Mouse (Mus musculus) thymus, postnatal 25 days (tissue): ENCODE data around the gene Slc5a6.

Experiments
- DNase-seq: peaks from one replicate; pipeline ENCODE4 v3.0.0; 2022

Gene Slc5a6

DNA sequence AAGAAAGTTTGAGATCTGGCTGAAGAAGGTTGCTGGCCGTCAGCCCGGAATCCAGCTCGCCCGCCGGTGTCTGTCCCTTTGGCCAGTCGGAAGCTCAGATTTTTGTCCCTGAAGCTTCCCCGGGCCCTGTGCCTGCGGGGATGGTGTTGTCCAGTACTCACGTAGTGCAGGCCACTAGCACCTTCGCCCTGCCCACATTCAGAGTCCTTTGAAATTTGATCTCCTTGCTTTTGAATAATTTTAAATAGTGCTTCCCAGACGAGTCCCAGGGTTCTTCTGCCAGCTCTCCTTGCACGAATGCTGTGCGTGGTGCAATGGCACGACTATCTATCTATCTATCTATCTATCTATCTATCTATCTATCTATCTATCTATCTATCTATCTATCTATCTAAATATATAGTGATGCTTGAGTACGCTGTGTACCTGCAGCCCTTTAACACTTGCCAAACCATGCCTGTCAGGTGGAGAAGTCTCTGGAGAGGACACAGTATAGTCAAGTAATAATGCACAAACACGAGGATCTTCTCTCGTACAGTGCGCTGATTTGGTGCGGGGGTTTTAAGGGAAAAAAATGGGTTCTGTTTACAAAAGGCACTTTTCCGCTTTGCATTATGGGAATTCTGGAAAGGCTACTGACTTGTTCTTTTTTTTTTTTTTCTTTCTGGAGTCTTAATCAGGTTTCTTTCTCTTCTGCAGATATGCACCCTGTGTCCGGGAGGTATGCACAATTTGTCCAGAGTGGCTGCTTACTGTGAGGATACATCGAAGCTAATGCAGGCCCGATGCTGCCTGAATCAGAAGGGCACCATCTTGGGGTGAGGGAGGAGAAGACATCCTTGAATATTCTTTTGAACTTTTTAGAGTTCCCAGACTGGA is at the start of gene Slc5a6:
TSS of gene Slc5a6 (minus strand) at position 162 of the 879 bp plus-strand sequence.
- DNase-seq, result peak; percentile 53

DNA sequence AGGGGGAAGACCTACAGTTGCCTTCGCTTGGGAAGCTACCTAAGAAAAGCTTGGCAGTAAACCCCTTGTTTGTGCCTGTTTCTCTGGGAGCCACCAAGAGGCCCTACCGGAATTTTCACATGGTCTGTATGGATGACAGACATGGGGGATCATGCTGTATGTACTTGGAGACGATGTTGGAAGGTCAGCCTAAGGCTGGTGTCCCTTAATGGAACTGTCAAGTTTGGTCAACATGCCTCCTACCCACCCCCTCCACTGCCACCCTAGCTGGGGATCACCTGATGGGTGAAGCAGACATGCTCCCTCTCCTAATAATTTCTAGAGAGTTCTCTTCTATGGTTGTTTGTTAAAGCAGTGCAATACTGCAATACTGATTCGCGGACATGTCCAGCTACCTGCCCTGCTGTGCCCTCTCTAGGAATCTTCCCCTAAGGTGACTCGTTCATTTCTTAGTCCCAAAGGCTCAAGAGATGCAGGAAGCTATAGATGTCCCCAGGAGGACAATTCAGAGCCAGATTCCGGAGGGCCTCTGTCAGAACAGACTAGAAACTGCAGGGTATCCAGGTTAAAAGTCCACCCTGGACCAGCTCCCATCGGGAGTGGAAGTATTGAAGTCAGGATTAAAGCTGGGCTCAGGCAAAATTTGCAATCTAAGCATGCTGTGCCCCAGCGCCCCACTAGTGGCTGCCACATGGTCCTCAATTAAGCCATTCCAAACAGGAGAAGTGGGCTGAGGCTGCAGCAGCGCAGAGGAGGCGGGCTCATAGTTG is 47.2 kb upstream of the Slc5a6 start:
- DNase-seq, result no peak

DNA sequence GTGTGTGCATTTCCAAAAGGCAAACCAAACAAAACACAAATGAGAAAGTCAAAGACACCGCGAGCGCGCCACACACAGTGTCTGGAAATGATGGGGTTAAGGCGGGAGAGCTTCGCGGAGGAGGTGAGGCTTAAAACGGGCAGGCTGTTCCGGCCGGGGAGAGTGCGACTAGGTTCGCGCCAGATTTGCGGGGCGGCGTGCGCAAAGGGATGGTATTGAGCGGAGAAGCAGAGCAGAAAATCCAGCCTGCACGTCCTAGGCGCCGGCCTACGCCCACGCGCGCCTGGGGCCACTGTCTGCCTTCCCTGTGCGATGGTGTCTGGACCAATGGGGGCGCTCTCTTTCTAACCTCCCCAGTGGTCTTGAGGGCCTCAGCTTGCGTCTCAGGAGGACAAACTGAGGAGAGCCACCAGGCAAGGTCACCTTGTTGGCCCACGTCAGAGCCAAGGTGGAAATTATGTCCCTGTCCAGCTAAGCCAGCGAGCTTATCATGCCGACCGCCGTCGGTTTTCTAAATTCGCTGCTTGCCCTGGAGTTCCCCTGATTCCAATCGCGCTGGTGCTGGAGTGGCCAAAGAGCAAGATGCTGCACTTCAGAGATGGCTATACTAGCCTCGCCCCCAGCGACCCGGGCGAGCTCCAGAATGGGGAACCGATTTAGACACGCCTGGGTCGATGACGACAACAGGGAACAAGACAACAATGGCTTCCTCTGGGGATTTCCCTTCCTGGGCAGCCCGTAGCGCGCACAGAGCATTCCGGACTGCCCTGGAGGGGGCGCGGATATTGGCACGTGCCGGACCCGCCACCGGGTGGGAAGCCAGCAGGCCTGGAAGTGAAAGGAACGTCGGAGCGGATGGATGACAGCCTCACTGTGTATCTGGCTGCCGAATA is 46.3 kb upstream of the Slc5a6 start:
- DNase-seq, result peak; percentile 45

DNA sequence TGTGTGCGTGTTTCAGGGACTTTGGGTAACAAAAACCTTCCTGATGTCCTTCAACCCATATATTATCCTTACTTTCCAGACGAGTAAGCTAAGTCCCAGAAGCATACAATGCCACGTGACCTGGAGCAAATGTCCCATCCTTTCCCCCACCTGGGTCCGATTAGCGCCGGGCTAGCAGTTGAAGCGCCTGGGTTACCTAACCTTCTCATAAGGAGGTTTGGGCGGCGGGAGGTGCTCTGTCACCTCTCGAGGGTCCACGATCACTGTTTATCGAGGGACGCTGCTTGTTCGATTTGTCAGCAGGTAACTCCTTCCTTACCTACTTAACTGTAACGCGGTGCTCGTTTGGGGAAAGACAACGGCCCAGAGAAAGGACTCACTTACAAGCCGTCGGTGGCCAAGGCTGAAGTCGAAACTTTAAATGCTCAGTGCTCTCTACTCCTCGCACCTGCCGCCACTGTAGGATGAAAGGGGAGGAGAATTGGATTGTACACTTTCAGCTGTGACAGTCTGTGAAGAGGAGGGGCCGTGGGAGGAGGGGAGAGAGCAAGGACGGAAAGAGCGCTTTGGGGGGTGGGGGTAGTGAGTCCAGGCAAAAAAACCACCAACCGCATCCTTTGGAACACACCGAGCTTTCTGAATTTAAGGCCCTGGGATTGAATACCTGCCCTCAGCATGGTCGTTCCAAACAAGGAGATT is 45.5 kb upstream of the Slc5a6 start:
- DNase-seq, result no peak

DNA sequence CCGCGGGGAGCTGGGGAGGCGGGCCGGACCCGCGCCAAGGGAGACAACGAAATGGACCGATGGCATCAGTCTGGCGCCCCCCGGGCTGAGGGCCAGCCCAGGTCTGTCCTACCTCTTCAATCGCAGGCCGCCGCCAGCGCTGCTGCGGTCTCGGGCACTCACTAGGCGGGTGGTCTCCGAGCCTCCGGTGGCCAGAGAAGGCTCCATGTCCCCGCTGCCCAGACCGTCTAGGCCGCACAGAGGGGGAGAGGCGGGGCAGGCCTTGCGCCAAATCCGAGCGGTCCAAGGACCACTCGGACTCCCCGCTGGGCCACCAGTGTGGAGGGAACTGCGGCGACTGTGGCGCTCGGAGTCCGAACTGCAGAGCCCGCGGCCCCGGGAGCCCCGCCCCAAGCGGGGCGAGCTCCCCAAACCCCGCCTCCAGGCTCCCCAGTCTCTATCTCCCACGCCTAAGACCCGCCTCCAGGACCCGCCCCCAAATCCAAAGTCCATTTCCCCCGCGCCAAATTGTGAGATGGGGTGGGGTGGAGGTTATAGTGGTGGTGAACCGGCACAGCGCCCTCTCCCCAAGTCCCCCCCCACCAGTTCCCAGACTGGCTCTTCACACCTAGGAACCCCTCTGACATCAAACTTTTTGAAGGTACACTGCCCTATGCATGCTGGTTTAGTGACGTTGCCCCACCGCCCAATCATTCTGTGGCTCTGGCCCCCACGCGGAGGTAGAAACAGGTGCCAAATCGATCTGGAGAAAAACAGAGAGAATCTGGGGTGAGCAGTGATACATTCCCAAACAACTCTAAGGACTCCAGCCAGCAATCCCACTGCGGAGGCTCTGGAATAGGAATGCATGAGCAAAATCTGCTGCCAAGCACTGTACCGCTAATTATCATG is 44.7 kb upstream of the Slc5a6 start:
- peak; percentile 49 for DNase-seq

DNA sequence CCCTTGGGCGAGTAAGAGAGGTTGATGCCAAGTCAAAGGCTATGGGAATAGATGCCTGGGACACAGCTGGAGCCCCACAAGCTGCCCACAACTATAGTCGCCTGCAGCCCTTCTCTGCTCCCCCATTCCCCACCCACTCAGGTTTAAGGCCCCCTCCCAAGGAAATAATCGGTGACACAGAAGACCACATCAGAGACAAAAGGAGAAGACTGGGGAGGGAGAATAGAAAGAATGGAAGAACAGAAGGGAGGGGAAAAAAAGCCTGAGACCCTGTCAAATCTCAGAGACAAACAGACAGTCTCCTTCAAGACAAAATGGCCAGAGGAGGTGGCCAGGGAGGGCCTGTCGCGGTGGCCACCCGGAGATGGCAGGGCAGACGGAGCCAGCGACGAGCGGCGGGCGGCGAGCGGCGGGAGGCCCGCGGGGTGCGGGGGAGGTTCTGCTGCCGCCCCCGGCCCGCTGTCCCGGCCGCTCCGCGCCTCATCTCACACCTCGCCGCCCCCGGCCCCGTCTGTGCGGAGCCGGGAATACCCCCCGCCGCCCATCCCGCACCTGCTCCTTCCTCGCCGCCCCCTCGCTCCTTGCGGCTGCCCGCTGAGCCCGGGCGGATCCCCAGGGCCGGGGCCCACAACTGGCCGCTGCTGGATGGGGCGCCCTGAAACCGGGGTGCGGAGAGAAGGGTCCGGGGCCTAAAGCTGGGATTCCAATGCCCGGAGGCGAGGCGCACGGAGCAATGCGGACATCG is 43.7 kb upstream of the Slc5a6 start:
- DNase-seq, result peak; percentile 7

DNA sequence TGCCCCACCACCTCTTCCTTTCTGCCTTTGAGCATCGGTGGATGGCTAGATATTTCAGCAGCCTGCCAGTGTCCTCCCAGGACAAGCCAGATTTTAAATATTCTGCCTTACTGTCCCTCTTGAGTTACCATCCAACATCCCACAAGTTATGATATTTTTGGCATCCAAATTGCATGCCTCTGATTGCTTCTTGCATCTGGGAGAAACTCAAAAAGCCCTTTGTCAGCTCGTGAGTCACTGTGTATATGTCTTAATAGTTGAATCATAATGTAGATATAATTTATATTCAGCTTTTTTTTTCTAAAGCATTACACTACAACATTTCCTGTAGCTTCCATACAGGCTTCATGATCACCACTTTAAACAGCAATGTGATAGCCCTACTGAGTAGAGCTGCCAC is 38.4 kb upstream of the Slc5a6 start:
- no peak for DNase-seq

DNA sequence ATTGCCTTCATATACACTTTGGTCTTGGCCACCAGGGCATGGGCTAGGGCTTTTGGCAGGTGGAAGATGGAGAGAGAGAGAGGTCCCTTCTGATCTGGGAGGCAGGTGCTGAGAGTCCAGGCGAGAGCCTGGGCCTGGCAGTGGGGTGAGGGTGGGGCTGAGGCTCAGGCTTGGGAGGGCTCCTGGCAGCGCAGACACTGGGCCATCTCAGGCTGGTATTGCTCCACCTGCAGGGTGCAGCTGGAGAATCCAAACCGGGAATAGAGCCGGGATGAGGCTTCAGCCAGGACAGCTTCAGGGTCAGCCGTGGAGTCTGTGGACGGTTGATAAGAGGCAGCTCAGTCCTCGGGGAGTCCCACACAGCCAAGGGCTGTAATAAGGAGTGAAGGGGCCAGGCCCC is 37.9 kb upstream of the Slc5a6 start:
- no peak for DNase-seq

DNA sequence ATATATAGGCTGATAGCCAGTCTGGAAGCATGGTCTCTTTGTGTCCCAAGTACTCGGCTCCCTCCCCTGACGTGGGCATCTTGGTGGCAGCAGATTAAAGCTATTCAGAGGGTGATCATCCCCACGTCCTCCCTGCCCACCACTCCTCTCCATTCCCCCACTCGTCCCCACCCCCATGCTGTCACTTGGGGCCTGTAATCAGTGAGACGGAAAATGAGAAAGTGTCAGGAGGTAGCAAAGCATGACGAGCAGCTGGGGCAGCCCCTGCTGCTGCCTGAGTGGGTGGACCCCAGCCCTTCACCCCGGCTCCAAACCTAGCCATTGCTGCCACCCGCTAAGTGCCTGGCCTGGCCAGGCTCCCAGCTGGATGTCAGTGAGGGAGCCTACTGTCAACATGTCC is 35.2 kb upstream of the Slc5a6 start:
- DNase-seq, result no peak

DNA sequence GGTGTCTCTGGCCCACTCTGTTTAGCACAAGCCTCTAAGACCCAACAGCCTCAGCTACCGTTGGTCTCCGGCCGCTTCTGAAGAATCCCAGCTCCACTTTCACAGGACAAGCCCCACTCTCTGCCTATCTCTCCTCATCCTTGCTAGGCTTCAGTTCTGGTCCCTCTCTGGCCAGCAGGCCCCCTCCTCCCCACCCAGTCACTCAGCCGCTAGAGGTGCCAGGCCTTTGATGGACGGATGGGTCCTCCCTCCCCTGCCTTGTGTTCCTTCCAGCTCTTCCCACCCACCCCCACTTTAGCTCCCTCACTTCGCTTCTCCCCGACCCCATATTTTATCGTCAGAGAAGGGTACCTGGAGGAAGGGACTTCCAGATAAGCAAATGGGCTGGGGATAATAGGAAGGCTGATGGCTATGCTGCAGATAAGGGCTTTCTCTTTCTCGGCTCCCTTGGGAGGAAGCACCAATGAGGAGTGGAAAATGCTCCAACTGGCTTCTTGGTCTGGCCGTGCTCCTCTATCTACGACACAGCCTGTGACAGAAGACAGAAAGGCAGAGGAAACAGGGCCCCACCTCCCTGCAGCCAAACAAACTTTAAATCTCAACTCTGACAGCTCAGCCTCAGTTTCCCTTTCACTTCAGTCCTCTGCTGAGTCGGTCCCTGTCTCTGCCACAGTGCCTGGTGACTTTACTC is 34.4 kb upstream of the Slc5a6 start:
- peak; percentile 4 for DNase-seq

DNA sequence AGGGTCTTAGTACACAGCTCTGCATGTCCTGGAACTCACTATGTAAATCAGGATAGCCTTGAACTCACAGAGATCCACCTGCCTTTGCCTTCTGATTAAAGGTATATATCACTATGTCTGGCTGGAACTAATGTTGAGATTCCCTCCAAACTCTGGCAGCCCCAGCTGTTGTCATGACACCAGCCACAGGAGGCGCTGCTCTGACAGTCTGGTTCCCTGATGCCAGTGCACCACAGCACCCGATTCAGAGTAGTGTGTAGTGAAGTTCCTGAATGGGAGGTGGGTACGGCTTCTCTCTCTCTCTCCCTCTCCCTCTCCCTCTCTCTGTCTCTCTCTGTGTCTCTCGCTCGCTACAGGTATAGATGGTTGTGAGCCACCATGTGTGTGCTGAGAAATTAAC is 33.6 kb upstream of the Slc5a6 start:
- DNase-seq, result peak; percentile 68

DNA sequence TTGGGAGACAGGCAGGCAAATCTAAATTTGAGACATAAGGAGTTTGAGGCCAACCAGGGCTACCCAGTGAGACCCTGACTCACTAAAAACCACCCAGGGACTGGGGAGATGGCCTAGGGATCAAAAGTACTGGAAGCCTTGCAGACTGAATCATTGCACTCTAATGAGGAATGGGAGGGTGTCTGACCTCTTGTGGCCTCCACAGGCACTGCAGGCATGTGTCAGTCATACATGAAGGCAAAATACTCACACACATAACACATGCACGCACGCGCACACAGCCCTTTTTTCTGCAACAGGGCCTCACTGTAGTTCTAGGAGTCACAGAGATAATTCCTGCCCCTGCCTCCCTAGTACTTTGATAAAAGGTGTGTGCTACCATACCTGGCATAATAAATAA is 32.7 kb upstream of the Slc5a6 start:
- DNase-seq, result peak; percentile 60

DNA sequence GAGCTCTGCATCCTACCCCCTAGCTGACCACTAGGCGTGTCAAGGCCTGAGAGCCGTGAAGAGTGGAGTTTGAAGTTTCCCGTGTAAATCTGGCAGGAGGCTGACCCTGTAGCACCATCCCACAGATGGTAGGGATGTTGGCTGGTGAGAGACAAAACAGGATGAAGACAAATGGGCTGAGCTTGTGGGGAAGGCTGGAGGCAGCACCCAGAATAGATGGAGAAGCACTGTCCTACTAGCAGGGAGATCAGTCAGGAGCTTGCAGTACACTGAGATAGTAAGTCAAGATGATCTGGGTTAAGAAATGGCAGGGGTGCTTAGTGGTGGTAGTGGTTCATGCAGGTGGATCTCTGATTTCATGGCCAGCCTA is 32.1 kb upstream of the Slc5a6 start:
- no peak for DNase-seq

DNA sequence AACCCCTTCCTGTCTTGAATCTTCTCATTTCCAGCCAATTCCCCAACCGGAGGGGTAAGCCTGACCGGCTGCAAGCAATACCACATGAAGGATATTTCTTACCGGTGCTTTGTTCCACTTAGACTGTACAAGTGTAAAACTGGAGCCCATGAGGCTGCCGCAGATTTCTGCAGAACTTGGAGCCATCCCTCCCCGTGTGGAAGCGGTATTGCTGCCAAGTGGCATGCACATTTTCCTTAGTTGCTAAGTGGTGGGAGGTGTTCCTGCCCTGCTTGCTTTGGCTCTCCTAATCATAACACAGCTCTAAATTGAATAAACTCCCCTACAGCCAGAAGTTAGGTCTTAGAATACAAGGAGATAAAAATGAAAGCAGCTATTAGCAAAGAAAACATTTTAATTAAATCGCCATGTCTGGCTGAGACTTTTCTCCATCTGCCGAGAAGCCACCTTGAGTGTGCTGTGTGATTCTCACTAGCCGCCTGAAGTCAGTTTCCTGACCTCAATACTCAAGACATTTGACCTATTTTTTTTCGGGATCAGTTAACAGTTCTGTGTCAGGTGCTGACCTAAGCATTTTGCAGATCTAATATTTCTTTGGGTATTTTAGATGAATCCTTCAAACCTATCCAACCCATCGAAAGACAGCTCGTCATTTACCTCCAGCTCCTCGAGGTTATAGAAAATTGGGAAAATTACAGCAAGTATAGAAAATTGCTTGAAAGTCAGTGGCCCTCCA is 31.5 kb upstream of the Slc5a6 start:
- no peak for DNase-seq

DNA sequence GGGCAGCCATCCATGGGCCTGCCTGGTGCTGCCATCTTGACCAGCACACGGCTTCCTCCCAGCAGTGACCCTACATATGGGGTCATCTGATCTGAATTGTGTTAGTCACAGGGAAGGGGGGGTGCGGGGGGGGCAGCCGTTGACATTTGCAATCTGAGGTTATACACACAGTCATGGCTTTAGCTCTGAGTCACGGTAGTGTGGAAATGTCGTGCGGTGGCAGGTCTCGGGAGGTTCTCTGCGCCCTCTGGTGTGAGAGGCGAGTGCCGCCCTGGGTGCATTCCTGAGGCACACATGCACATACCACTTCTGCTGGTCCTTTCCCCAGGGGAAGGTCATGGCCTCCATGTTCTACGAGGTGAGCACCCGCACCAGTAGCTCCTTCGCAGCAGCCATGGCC is 27.6 kb upstream of the Slc5a6 start:
- DNase-seq, result no peak

DNA sequence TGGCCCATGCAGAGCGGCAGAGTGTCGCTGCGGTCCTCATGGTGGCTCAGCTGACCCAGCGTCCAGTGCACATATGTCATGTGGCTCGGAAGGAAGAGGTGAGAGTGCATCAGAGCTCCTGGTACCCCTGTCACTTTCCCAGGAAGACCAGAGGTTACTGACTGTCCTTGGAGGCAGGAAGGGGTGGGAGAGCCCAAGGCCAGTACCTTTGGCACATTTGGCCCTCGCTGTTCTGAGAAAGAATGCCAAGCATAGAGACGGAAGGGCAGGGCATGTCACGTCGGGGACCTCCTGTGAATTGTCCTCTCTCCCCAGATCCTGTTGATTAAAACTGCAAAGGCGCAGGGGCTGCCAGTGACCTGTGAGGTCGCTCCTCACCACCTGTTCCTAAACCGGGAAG is 24.5 kb upstream of the Slc5a6 start:
- no peak for DNase-seq

DNA sequence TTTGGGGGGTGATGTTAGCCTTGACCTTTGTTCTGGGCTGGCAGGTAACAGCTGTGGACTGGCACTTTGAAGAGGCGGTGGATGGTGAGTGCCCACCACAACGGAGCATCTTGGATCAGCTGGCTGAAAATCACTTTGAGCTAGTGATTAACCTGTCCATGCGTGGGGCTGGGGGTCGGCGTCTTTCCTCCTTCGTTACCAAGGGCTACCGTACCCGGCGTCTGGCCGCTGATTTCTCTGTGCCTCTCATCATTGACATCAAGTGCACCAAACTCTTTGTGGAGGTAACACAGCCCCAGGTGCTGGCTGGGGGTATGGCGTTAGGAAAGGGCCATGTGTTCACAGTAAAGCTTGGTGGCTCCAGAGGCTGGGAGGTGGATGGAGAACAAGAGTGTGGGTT is 23.1 kb upstream of the Slc5a6 start:
- DNase-seq, result no peak

DNA sequence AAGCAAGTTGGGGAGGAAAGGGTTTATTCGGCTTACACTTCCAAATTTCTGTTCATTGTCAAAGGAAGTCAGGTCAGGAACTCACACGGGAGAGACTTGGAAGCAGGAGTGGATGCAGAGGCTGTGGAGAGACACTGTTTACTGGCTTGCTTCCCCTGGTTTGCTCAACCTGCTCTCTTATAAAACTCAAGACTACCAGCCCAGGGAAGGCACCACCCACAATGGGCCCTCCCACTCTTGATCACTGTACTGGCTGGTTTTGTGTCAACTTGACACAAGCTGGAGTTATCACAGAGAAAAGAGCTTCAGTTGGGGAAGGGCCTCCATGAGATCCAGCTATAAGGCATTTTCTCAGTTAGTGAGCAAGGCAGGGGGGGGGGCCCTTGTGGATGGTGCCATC is 22.3 kb upstream of the Slc5a6 start:
- DNase-seq, result no peak

DNA sequence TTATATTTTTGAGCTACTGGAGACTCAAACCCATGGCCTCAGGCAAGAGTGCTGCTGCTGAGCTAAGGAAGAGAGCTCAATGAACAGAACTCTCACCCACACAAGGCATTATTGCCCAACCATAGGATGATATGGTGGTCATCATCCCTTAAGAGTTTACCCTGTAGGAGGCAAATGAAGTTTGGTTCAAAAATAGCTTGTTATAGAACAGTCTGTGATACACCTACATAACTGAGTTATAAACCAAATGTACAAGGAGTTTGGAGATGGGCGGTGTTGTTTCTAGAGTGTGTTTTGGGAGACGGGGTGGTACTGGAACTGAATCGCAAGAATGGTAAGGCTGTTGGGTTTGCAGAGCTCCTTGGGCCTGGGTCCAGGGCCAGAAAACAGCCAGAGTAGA is 21.1 kb upstream of the Slc5a6 start:
- no peak for DNase-seq
